In genomic region chr15:78869775-78870174, GRCm38 (mm10) we compare ENCODE assay signal across 8 mouse cellular contexts. TPM values are rescaled to one million over a fixed set of nuclear protein-coding genes. Genes with fewer than 3 reads are reported as not detected.
A peak's percentile ranks its signal among the peaks of the same experiment; 100 is the strongest.
DNase-seq lines count a peak whose midpoint lies in the region; ATAC-seq and TF ChIP-seq lines count a peak whose summit lies in the region.

No protein-coding gene starts in this region.

- H3K36me3 ChIP-seq in kidney, adult 2 months (ENCODE audit: control insufficient read depth, insufficient read depth, low read length) = no peaks in the 10 kb centered on the region
- no peaks in the 10 kb centered on the region for H3K36me3 ChIP-seq in kidney, embryonic 16.5 days (ENCODE audit: insufficient read depth, low read length)
- H3K36me3 ChIP-seq in liver, postnatal 0 days (replicated peaks; ENCODE audit: insufficient read depth, low read length) = no peaks in the 10 kb centered on the region

- no peak for TF ChIP-seq POLR2A in kidney, adult 2 months (IDR thresholded peaks at IDR 0.05; ENCODE audit: low read depth, low read length)

- H3K9me3 ChIP-seq in kidney, embryonic 16.5 days (ENCODE audit: low read length) = no peaks in the 10 kb centered on the region
- no peaks in the 10 kb centered on the region for H3K9me3 ChIP-seq in liver, postnatal 0 days (ENCODE audit: low read length)

- TF ChIP-seq CTCF in kidney, adult 2 months (conservative IDR thresholded peaks at IDR 0.05; ENCODE audit: insufficient read depth, insufficient read length, low read depth, low read length) = peak; percentile 55
- peak; percentile 85 for TF ChIP-seq CTCF in liver, postnatal 0 days (IDR thresholded peaks at IDR 0.05; ENCODE audit: low read depth)

- peak; percentile 66 for DNase-seq in kidney, adult 2 months
- DNase-seq in T-cell, adult 2 months (ENCODE audit: low spot score) = peak; percentile 56
- DNase-seq in embryo, embryonic 11.5 days (ENCODE audit: low read depth, low spot score) = peak; percentile 40
- peak; percentile 55 for DNase-seq in liver, postnatal 0 days
- peak; percentile 74 for DNase-seq in thymus, postnatal 0 days (ENCODE audit: low spot score)
- no peak for DNase-seq in urinary bladder, postnatal 25 days (ENCODE audit: low spot score)

- H3K4me2 ChIP-seq in kidney, embryonic 16.5 days (replicated peaks; ENCODE audit: low read depth, low read length) = no peak overlapping the region
- no peak overlapping the region for H3K4me2 ChIP-seq in liver, postnatal 0 days (ENCODE audit: low read depth, low read length)

- H3K9ac ChIP-seq in kidney, embryonic 16.5 days (replicated peaks; ENCODE audit: low read length) = no peak overlapping the region
- no peak overlapping the region for H3K9ac ChIP-seq in liver, postnatal 0 days (replicated peaks)

- no peak overlapping the region for H3K4me3 ChIP-seq in kidney, adult 2 months (ENCODE audit: insufficient read depth, low read depth, low read length)
- H3K4me3 ChIP-seq in kidney, embryonic 16.5 days (ENCODE audit: low read length) = no peak overlapping the region
- no peak overlapping the region for H3K4me3 ChIP-seq in liver, postnatal 0 days (ENCODE audit: low read depth, low read length)

- 21% methylated on average over 6 of the region's 6 CpGs for WGBS in kidney, adult 2 months
- WGBS in kidney, embryonic 16.5 days = 29% methylated on average over 6 of the region's 6 CpGs
- WGBS in liver, postnatal 0 days (ENCODE audit: insufficient replicate concordance) = 11% methylated on average over 6 of the region's 6 CpGs

- no peak for ATAC-seq in kidney, embryonic 16.5 days (ENCODE audit: low FRiP score, low TSS enrichment)
- peak; percentile 70 for ATAC-seq in CD4-positive, CD25-positive, alpha-beta regulatory T cell, adult 4 months
- ATAC-seq in liver, postnatal 0 days = peak; percentile 17; the same call in 1 of the 2 replicates

- no peak overlapping the region for H3K27ac ChIP-seq in kidney, adult 2 months (ENCODE audit: insufficient read depth, low read depth, low read length)
- no peak overlapping the region for H3K27ac ChIP-seq in kidney, embryonic 16.5 days (ENCODE audit: low read length)
- H3K27ac ChIP-seq in liver, postnatal 0 days (ENCODE audit: low read depth) = no peak overlapping the region

- H3K27me3 ChIP-seq in kidney, adult 2 months (replicated peaks; ENCODE audit: control insufficient read depth, insufficient read depth, low read length) = no peaks in the 10 kb centered on the region
- H3K27me3 ChIP-seq in kidney, embryonic 16.5 days (ENCODE audit: insufficient read depth, low read length) = no peaks in the 10 kb centered on the region
- no peaks in the 10 kb centered on the region for H3K27me3 ChIP-seq in liver, postnatal 0 days (ENCODE audit: insufficient read depth, low read length)

- TF ChIP-seq EP300 in liver, postnatal 0 days (IDR thresholded peaks at IDR 0.05; ENCODE audit: low read depth) = no peak

- H3K4me1 ChIP-seq in kidney, adult 2 months (ENCODE audit: control insufficient read depth, insufficient read depth, low read length) = peaks cover 3% of the 10 kb centered on the region; the same call in 1 of the 2 replicates
- peaks cover 19% of the 10 kb centered on the region for H3K4me1 ChIP-seq in kidney, embryonic 16.5 days (ENCODE audit: insufficient read depth, low read length)
- no peaks in the 10 kb centered on the region for H3K4me1 ChIP-seq in liver, postnatal 0 days (ENCODE audit: insufficient read depth)

RNA-seq across cellular contexts. Expression of gene Gga1, which starts 7.2 kb away (rescaled TPM):
- polyA plus RNA-seq in kidney, adult 2 months (2012; rRNA removed) = 56.5 and 68.1 TPM in 2 replicates
- polyA plus RNA-seq in kidney, embryonic 16.5 days (2015; fragmentation: Nextera tagmentation; extraction: Ambion mirVana) = 54.7 and 61.9 TPM in 2 replicates
- polyA plus RNA-seq in CD4-positive, CD25-positive, alpha-beta regulatory T cell, adult 4 months (2017; shearing (Covaris generic)) = 10 to 100 TPM; 14.3 to 17.1 TPM
- 12.9 and 14.8 TPM in 2 replicates for polyA plus RNA-seq in liver, postnatal 0 days (2015; fragmentation: Nextera tagmentation; extraction: Ambion mirVana)
- polyA plus RNA-seq in thymus, postnatal 0 days (2015; fragmentation: Nextera tagmentation; extraction: Ambion mirVana) = 42.4 and 42.5 TPM in 2 replicates

RNA-seq across cellular contexts. Expression of gene Lgals2, which starts 14.4 kb away (rescaled TPM):
- 0.24 and 0.25 TPM in 2 replicates for polyA plus RNA-seq in kidney, adult 2 months (2012; rRNA removed)
- 0.54 and 0.77 TPM in 2 replicates for polyA plus RNA-seq in kidney, embryonic 16.5 days (2015; fragmentation: Nextera tagmentation; extraction: Ambion mirVana)
- polyA plus RNA-seq in CD4-positive, CD25-positive, alpha-beta regulatory T cell, adult 4 months (2017; shearing (Covaris generic)) = not detected
- 3.4 TPM in 2 replicates for polyA plus RNA-seq in liver, postnatal 0 days (2015; fragmentation: Nextera tagmentation; extraction: Ambion mirVana)
- polyA plus RNA-seq in thymus, postnatal 0 days (2015; fragmentation: Nextera tagmentation; extraction: Ambion mirVana) = 3.3 and 5.1 TPM in 2 replicates

RNA-seq across cellular contexts. Expression of gene Cdc42ep1, which starts 27.4 kb away (rescaled TPM):
- polyA plus RNA-seq in kidney, adult 2 months (2012; rRNA removed) = 59.2 and 66.7 TPM in 2 replicates
- polyA plus RNA-seq in kidney, embryonic 16.5 days (2015; fragmentation: Nextera tagmentation; extraction: Ambion mirVana) = 58.5 and 59.7 TPM in 2 replicates
- polyA plus RNA-seq in CD4-positive, CD25-positive, alpha-beta regulatory T cell, adult 4 months (2017; shearing (Covaris generic)) = not detected
- polyA plus RNA-seq in liver, postnatal 0 days (2015; fragmentation: Nextera tagmentation; extraction: Ambion mirVana) = 12.6 and 19.8 TPM in 2 replicates
- polyA plus RNA-seq in thymus, postnatal 0 days (2015; fragmentation: Nextera tagmentation; extraction: Ambion mirVana) = 3.9 and 4.0 TPM in 2 replicates

RNA-seq across cellular contexts. Expression of gene Gm49510, which starts 29.7 kb away (rescaled TPM):
- polyA plus RNA-seq in kidney, adult 2 months (2012; rRNA removed) = 0.03 TPM in 1 of 2 replicates, not detected in the other
- polyA plus RNA-seq in kidney, embryonic 16.5 days (2015; fragmentation: Nextera tagmentation; extraction: Ambion mirVana) = 0.37 and 0.70 TPM in 2 replicates
- not detected for polyA plus RNA-seq in CD4-positive, CD25-positive, alpha-beta regulatory T cell, adult 4 months (2017; shearing (Covaris generic))
- 0.07 TPM in 1 of 2 replicates, not detected in the other for polyA plus RNA-seq in liver, postnatal 0 days (2015; fragmentation: Nextera tagmentation; extraction: Ambion mirVana)
- 0.10 and 0.32 TPM in 2 replicates for polyA plus RNA-seq in thymus, postnatal 0 days (2015; fragmentation: Nextera tagmentation; extraction: Ambion mirVana)

RNA-seq across cellular contexts. Expression of gene Sh3bp1, which starts 29.8 kb away (rescaled TPM):
- 26.2 and 30.0 TPM in 2 replicates for polyA plus RNA-seq in kidney, adult 2 months (2012; rRNA removed)
- polyA plus RNA-seq in kidney, embryonic 16.5 days (2015; fragmentation: Nextera tagmentation; extraction: Ambion mirVana) = 33.1 and 41.0 TPM in 2 replicates
- 10 to 100 TPM; 49.5 to 59.0 TPM for polyA plus RNA-seq in CD4-positive, CD25-positive, alpha-beta regulatory T cell, adult 4 months (2017; shearing (Covaris generic))
- 7.4 and 8.2 TPM in 2 replicates for polyA plus RNA-seq in liver, postnatal 0 days (2015; fragmentation: Nextera tagmentation; extraction: Ambion mirVana)
- 27.7 and 39.1 TPM in 2 replicates for polyA plus RNA-seq in thymus, postnatal 0 days (2015; fragmentation: Nextera tagmentation; extraction: Ambion mirVana)
